Mouse (Mus musculus): Measurements from ENCODE around the gene Zfp772. TPM values are rescaled to one million over a fixed set of nuclear protein-coding genes. Genes with fewer than 3 reads are reported as not detected.
A peak's percentile ranks its signal among the peaks of the same experiment; 100 is the strongest.
"Not testable (repeated sequence)": the region's sequence is repeated elsewhere in the genome, so short reads cannot be mapped to it uniquely, and the experiment has no call there.

Zfp772 gene
- total RNA-seq (2014; fragmentation: Nextera tagmentation) = 1.9 and 3.2 TPM in 2 replicates
- 1.8 and 3.1 TPM in 2 replicates for total RNA-seq (2017)
- polyA plus RNA-seq (2012) = 0.14 and 0.18 TPM in 2 replicates

GRCm38 (mm10) chr7:7209313-7210151 is at the start of gene Zfp772:
TSS of gene Zfp772 (minus strand) at chr7:7209998.
- H3K27me3 ChIP-seq (ENCODE audit: insufficient read depth, low read length); H3K4me1 ChIP-seq (ENCODE audit: insufficient read depth, low read depth, low read length); H3K9me3 ChIP-seq (replicated peaks); ATAC-seq (ENCODE audit: extremely low read depth, insufficient number of reproducible peaks, low FRiP score, poor library complexity, severe bottlenecking); H3K36me3 ChIP-seq (replicated peaks); DNase-seq (ENCODE audit: low spot score): not testable (repeated sequence)
- peak within 1 kb of the TSS; percentile 68 for H3K4me3 ChIP-seq (ENCODE audit: low read depth, low read length)

DNA sequence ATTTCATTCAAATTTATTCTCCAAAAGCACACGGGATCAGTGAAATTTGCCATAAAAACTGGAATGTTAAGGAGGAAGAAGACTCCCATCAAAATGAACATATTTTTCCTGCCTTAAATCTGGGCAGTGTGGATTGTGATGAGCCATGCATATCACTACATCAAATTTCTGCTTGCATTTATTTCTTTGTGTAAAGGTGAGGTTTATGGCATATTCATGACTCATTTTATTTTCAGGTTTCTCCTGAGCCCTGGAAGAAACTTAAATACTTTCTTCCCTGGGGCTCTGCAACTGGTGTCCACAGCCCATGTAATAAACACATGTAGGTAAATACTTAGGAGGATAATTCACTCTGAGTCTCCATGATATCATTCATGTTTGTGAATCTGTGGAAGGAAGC is 37.4 kb upstream of the Zfp772 start, which contains the start of gene Vmn2r29:
Vmn2r29 (minus strand) TSS at position 101 of the 400 bp plus-strand sequence.
- not testable (repeated sequence) for H3K4me3 ChIP-seq (ENCODE audit: low read depth, low read length); H3K27me3 ChIP-seq (ENCODE audit: insufficient read depth, low read length); H3K4me1 ChIP-seq (ENCODE audit: insufficient read depth, low read depth, low read length); DNase-seq (ENCODE audit: low spot score); ATAC-seq (ENCODE audit: extremely low read depth, insufficient number of reproducible peaks, low FRiP score, poor library complexity, severe bottlenecking); H3K9me3 ChIP-seq (replicated peaks); H3K36me3 ChIP-seq (replicated peaks)

GRCm38 (mm10) chr7:7188191-7188942 is 21.4 kb downstream of the Zfp772 start:
- TF ChIP-seq TAL1 (conservative IDR thresholded peaks at IDR 0.05; ENCODE audit: low read depth, low read length) = no peak
- no peak for TF ChIP-seq POLR2AphosphoS5 (IDR thresholded peaks at IDR 0.05; ENCODE audit: insufficient replicate concordance, low read depth, low read length)
- peak; percentile 29; the same call in 1 of the 2 replicates for TF ChIP-seq CTCF (IDR thresholded peaks at IDR 0.05; ENCODE audit: low read depth, low read length)
- no peaks in the 10 kb centered on the region for H3K9me3 ChIP-seq (replicated peaks)
- H3K4me3 ChIP-seq (ENCODE audit: low read depth, low read length) = peak overlapping the region; percentile 65
- peak; percentile 85 for ATAC-seq (ENCODE audit: extremely low read depth, insufficient number of reproducible peaks, low FRiP score, poor library complexity, severe bottlenecking)
- H3K27me3 ChIP-seq (ENCODE audit: insufficient read depth, low read length) = no peaks in the 10 kb centered on the region
- peak; percentile 57 for DNase-seq (ENCODE audit: low spot score)
- H3K4me1 ChIP-seq (ENCODE audit: insufficient read depth, low read depth, low read length) = peaks cover 4% of the 10 kb centered on the region; the same call in 1 of the 2 replicates
- H3K36me3 ChIP-seq (replicated peaks) = no peaks in the 10 kb centered on the region

DNA sequence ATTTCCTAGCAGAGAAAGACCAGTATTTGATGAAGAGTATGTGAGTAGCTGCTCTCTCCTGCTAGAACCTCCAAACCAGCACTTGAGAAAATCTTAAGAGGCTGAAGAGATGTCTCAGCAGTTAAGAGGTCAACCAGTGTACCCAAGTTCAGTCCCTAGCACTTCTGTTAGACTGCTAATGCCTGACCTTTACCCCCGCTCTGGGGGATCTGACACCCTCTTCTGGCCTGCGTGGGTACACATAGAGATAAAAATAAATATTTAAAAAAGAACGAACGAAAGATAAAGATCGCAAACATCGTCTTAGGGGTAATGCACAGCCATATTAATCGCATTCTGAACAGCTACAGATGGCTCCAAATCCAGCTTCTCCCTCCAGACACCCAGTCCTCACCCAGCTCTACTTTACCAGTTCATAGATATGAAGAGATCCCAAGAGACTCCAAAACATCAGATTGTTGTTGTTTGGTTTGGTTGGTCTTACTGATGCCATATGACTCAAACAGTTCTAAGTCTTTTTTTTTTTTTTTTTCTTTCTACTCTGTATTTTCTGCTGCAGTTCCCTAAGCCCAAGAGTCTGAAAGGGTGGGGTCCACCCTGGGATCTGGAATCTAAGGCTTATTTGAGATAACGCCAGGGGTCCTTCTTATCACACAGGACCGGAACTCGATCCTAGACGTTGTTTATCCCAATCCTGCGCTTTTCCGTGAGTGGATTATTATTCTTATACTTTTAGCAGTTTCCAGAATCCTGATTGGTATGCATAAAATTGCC is 22.2 kb downstream of the Zfp772 start:
- ATAC-seq (ENCODE audit: extremely low read depth, insufficient number of reproducible peaks, low FRiP score, poor library complexity, severe bottlenecking) = peak; percentile 17; the same call in 1 of the 2 replicates

DNA sequence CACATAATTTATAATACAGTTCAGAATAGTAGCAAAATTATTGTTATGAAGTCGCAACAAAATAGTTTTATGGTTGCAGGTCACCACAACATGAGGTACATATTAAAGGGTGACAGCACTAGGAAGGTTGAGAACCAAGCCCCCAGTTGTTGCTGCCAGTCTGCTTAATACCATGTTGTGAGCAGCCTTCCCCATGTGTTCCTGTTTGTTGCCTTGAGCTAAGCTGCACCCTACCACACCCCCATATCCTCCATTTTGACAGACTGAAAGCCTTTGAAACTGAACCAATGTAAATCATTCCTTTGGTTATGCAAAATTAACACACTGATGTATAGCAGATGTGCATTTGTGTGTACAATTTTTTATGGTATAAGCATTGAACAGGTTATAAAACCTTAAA is 23.9 kb downstream of the Zfp772 start:
- peaks cover 15% of the 10 kb centered on the region for H3K36me3 ChIP-seq (replicated peaks)
- H3K9me3 ChIP-seq (replicated peaks) = no peaks in the 10 kb centered on the region
- no peak overlapping the region for H3K4me3 ChIP-seq (ENCODE audit: low read depth, low read length)
- ATAC-seq (ENCODE audit: extremely low read depth, insufficient number of reproducible peaks, low FRiP score, poor library complexity, severe bottlenecking) = no peak
- no peak for DNase-seq (ENCODE audit: low spot score)
- no peaks in the 10 kb centered on the region for H3K27me3 ChIP-seq (ENCODE audit: insufficient read depth, low read length)
- TF ChIP-seq GATA1 (IDR thresholded peaks at IDR 0.05; ENCODE audit: borderline replicate concordance, low read length) (no peak), GATA2 (IDR thresholded peaks at IDR 0.05; ENCODE audit: borderline replicate concordance, low read depth, low read length) (no peak), CTCF (IDR thresholded peaks at IDR 0.05; ENCODE audit: low read depth, low read length) (no peak), TAL1 (conservative IDR thresholded peaks at IDR 0.05; ENCODE audit: low read depth, low read length) (no peak), POLR2AphosphoS5 (IDR thresholded peaks at IDR 0.05; ENCODE audit: insufficient replicate concordance, low read depth, low read length) (no peak)
- peaks cover 4% of the 10 kb centered on the region; the same call in 1 of the 2 replicates for H3K4me1 ChIP-seq (ENCODE audit: insufficient read depth, low read depth, low read length)

More for the DNA sequence above, 22.2 kb downstream of the Zfp772 start:
- Histone ChIP-seq H3K27me3 (ENCODE audit: insufficient read depth, low read length) (no peaks in the 10 kb centered on the region), H3K4me1 (ENCODE audit: insufficient read depth, low read depth, low read length) (peaks cover 4% of the 10 kb centered on the region; the same call in 1 of the 2 replicates), H3K4me3 (ENCODE audit: low read depth, low read length) (peak overlapping the region; percentile 65; the same call in 1 of the 2 replicates), H3K36me3 (replicated peaks) (peaks cover 1% of the 10 kb centered on the region), H3K9me3 (replicated peaks) (no peaks in the 10 kb centered on the region)
- TF ChIP-seq TAL1 (conservative IDR thresholded peaks at IDR 0.05; ENCODE audit: low read depth, low read length) = no peak
- DNase-seq (ENCODE audit: low spot score) = no peak

GRCm38 (mm10) chr7:7171227-7172147 is 38.3 kb downstream of the Zfp772 start, which contains the start of gene Zfp418:
TSS of gene Zfp418 (plus strand) at chr7:7171330.
- peaks cover 9% of the 10 kb centered on the region for H3K4me1 ChIP-seq (ENCODE audit: insufficient read depth, low read depth, low read length)
- DNase-seq (ENCODE audit: low spot score) (no peak), ATAC-seq (ENCODE audit: extremely low read depth, insufficient number of reproducible peaks, low FRiP score, poor library complexity, severe bottlenecking) (peak; percentile 92)
- peak within 1 kb of the TSS; percentile 74 for H3K4me3 ChIP-seq (ENCODE audit: low read depth, low read length)
- no peaks in the 10 kb centered on the region for H3K27me3 ChIP-seq (ENCODE audit: insufficient read depth, low read length)
- no peaks in the 10 kb centered on the region for H3K9me3 ChIP-seq (replicated peaks)
- TF ChIP-seq POLR2AphosphoS5 (IDR thresholded peaks at IDR 0.05; ENCODE audit: insufficient replicate concordance, low read depth, low read length) = no peak
- no peak for TF ChIP-seq GATA1 (IDR thresholded peaks at IDR 0.05; ENCODE audit: borderline replicate concordance, low read length)
- no peak for TF ChIP-seq GATA2 (IDR thresholded peaks at IDR 0.05; ENCODE audit: borderline replicate concordance, low read depth, low read length)
- no peak for TF ChIP-seq TAL1 (conservative IDR thresholded peaks at IDR 0.05; ENCODE audit: low read depth, low read length)
- no peak for TF ChIP-seq CTCF (IDR thresholded peaks at IDR 0.05; ENCODE audit: low read depth, low read length)
- H3K36me3 ChIP-seq (replicated peaks) = peaks cover 4% of the 10 kb centered on the region

Measured in G1E (cell line).